Mouse (Mus musculus): ENCODE measurements at regions not wholly inside any gene's neighbourhood (a gene's known extent, or its start where the extent isn't known, plus 50 kb on each side); places are given as distances from the start of the nearest gene placed in this dataset.
A peak's percentile ranks its signal among the peaks of the same experiment; 100 is the strongest.
"Not testable (repeated sequence)": the region's sequence is repeated elsewhere in the genome, so short reads cannot be mapped to it uniquely, and the experiment has no call there.

GRCm38 (mm10) chr12:47871738-47872137, 1053.0 kb upstream of the Nova1 start:
- not testable (repeated sequence) for DNase-seq (ENCODE audit: low read depth, low spot score)

DNA sequence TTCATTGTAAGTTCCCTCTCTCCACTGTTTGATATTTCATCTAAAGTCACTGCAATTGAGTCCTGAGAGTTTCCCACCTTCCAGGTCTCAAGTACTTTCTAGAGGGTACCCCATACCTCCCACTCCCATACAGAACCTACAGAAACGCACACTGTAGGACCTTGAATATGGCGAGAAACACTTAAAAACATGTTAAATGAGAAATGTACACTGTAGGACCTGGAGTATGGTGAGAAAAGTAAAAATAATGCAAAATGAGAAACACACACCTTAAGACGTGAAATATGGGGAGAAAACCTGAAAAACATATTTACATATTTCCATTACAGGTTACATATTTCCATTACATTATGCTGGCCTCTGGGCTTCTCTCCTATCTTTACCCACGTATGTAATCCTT, 1015.1 kb upstream of the Nova1 start:
- DNase-seq (ENCODE audit: low read depth, low spot score) = peak; percentile 1
